ENCODE assay signal across 8 mouse cellular contexts in genomic region chr10:56114951-56115635, GRCm38 (mm10). TPM values are rescaled to one million over a fixed set of nuclear protein-coding genes. Genes with fewer than 3 reads are reported as not detected.
DNase-seq lines count a peak whose midpoint lies in the region; ATAC-seq and TF ChIP-seq lines count a peak whose summit lies in the region.

No protein-coding gene starts in this region.

- no peaks in the 10 kb centered on the region for H3K4me1 ChIP-seq in ES-Bruce4 (ENCODE audit: control insufficient read depth, insufficient read depth, low read length)
- H3K4me1 ChIP-seq in hindbrain, embryonic 11.5 days (replicated peaks; ENCODE audit: control insufficient read depth, insufficient read depth, low read length): no peaks in the 10 kb centered on the region; the same call in 1 of the 2 replicates
- H3K4me1 ChIP-seq in lung, embryonic 15.5 days: peaks cover 6% of the 10 kb centered on the region

- H3K4me3 ChIP-seq in ES-Bruce4 (ENCODE audit: low read depth, low read length): peak overlapping the region; percentile 82
- H3K4me3 ChIP-seq in hindbrain, embryonic 11.5 days (ENCODE audit: low read depth, low read length): peak overlapping the region; percentile 59
- peak overlapping the region; percentile 59 for H3K4me3 ChIP-seq in lung, embryonic 15.5 days

- H3K36me3 ChIP-seq in ES-Bruce4 (ENCODE audit: control insufficient read depth, insufficient read depth, low read length, poor library complexity, severe bottlenecking): no peaks in the 10 kb centered on the region
- H3K36me3 ChIP-seq in hindbrain, embryonic 11.5 days (ENCODE audit: control insufficient read depth, insufficient read depth, low read length): no peaks in the 10 kb centered on the region
- H3K36me3 ChIP-seq in lung, embryonic 15.5 days: no peaks in the 10 kb centered on the region

- ATAC-seq in hindbrain, embryonic 11.5 days (ENCODE audit: low FRiP score): peak; percentile 93
- ATAC-seq in lung, embryonic 15.5 days (ENCODE audit: borderline replicate concordance, extremely low read depth, low FRiP score, low TSS enrichment): peak; percentile 88
- peak; percentile 48; the same call in 1 of the 2 replicates for ATAC-seq in neutrophil, adult 5-6 weeks (ENCODE audit: extremely low read depth, insufficient number of reproducible peaks, low FRiP score, poor library complexity, severe bottlenecking)

- DNase-seq in cerebellum, adult 9-11 months: peak; percentile 78
- DNase-seq in frontal cortex, postnatal 10 days (ENCODE audit: low spot score in 2 of 2): peak; percentile 54 to 72
- peak; percentile 81 for DNase-seq in hindbrain, embryonic 11.5 days (ENCODE audit: low spot score)
- peak; percentile 71 for DNase-seq in layer of hippocampus, adult 9-11 months
- DNase-seq in testis, postnatal 14 days (ENCODE audit: low spot score): peak; percentile 75

- no peak for TF ChIP-seq CTCF in ES-Bruce4 (IDR thresholded peaks at IDR 0.05; ENCODE audit: low read depth, low read length)

- no peak for TF ChIP-seq EP300 in ES-Bruce4 (IDR thresholded peaks at IDR 0.05; ENCODE audit: insufficient read depth, low read depth, low read length)

- peak overlapping the region; percentile 31; the same call in 1 of the 2 replicates for H3K27ac ChIP-seq in ES-Bruce4 (ENCODE audit: insufficient read depth, low read length)
- peak overlapping the region; percentile 74 for H3K27ac ChIP-seq in hindbrain, embryonic 11.5 days (ENCODE audit: low read depth, low read length)
- peak overlapping the region; percentile 50 for H3K27ac ChIP-seq in lung, embryonic 15.5 days

- under 1% methylated on average over 50 of the region's 50 CpGs for WGBS in hindbrain, embryonic 11.5 days
- WGBS in lung, embryonic 15.5 days: under 1% methylated on average over 50 of the region's 50 CpGs

- peak overlapping the region; percentile 34 for H3K9ac ChIP-seq in ES-Bruce4 (ENCODE audit: low read depth, poor library complexity, severe bottlenecking)
- peak overlapping the region; percentile 82 for H3K9ac ChIP-seq in hindbrain, embryonic 11.5 days (ENCODE audit: low read depth, low read length)
- H3K9ac ChIP-seq in lung, embryonic 15.5 days: peak overlapping the region; percentile 47

- TF ChIP-seq POLR2A in ES-Bruce4 (IDR thresholded peaks at IDR 0.05; ENCODE audit: insufficient read depth, low read length): no peak

- H3K9me3 ChIP-seq in ES-Bruce4 (replicated peaks; ENCODE audit: control insufficient read depth, insufficient read depth, low read length, poor library complexity, severe bottlenecking): no peaks in the 10 kb centered on the region
- no peaks in the 10 kb centered on the region for H3K9me3 ChIP-seq in hindbrain, embryonic 11.5 days (ENCODE audit: control insufficient read depth, low read length)
- no peaks in the 10 kb centered on the region for H3K9me3 ChIP-seq in lung, embryonic 15.5 days

- peak overlapping the region; percentile 85 for H3K4me2 ChIP-seq in hindbrain, embryonic 11.5 days (replicated peaks; ENCODE audit: low read depth, low read length)
- peak overlapping the region; percentile 88 for H3K4me2 ChIP-seq in lung, embryonic 15.5 days

- H3K27me3 ChIP-seq in ES-Bruce4 (ENCODE audit: control insufficient read depth, insufficient read depth, low read length, poor library complexity, severe bottlenecking): no peaks in the 10 kb centered on the region
- H3K27me3 ChIP-seq in hindbrain, embryonic 11.5 days (ENCODE audit: control insufficient read depth, insufficient read depth, low read length): no peaks in the 10 kb centered on the region
- H3K27me3 ChIP-seq in lung, embryonic 15.5 days: no peaks in the 10 kb centered on the region

RNA-seq across cellular contexts. Expression of gene Msl3l2, which starts 8.4 kb away (rescaled TPM):
- polyA plus RNA-seq in ES-Bruce4 (2011; ENCODE audit: insufficient read depth, insufficient read length, low read depth, missing spikeins): 2.0 and 2.4 TPM in 2 replicates
- polyA plus RNA-seq in hindbrain, embryonic 11.5 days (2014; fragmentation: Nextera tagmentation; extraction: Ambion mirVana): 7.4 and 8.3 TPM in 2 replicates
- 5.3 and 5.7 TPM in 2 replicates for polyA plus RNA-seq in lung, embryonic 15.5 days (2015; fragmentation: Nextera tagmentation; extraction: Ambion mirVana)
- 1.2 and 4.5 TPM in 2 replicates for total RNA-seq in neutrophil, adult 5-6 weeks (2017)

Comparison
In these comparisons a context has a peak if more than half of its experiments do, and no peak if none do; other contexts are left out.
1. Peak in every context shown above with its lines: DNase-seq, ATAC-seq, H3K4me3 ChIP-seq and H3K27ac ChIP-seq.